Mouse (Mus musculus): ENCODE data around the gene Grk3.

The Grk3 gene

GRCm38 (mm10) chr5:113015236-113016061, at the start of gene Grk3:
Gene Grk3, minus strand, starts transcription at chr5:113015791.
- peak; percentile 28 to 66 for DNase-seq (ENCODE audit: low spot score in 2 of 2)

- DNase-seq (ENCODE audit: low spot score in 2 of 2), result peak; percentile 53 to 84
Measured at GRCm38 (mm10) chr5:113054308-113054707, 38.7 kb upstream of the Grk3 start.

DNA sequence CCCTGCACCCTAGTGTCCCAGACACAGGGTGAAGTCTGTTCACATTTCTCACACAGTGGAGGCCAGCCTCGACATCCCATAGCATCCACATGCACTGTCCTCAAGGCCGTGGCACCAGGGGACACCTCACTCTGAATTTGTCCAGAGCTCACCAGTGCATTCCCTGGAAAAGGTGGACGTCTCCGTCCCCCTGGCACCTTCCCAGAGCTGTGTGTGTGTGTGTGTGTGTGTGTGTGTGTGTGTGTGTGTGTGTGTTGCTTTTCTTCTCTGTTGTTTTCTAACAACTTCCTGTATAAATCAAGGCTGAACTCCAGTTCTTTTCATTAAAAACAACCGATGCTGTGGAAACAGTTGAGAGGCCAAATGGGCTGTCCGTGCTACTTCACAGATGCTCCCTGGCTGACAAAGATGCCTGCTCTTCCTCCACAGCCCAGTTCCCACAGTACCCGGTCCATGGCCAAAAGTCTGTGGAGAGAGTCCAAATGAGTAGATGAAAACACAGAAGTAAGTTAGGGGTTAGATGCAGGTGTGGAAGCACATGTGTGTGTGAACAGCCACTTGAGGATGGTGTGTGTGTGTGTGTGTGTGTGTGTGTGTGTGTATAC, 35.1 kb upstream of the Grk3 start:
- no peak for DNase-seq (ENCODE audit: low spot score in 2 of 2)

DNA sequence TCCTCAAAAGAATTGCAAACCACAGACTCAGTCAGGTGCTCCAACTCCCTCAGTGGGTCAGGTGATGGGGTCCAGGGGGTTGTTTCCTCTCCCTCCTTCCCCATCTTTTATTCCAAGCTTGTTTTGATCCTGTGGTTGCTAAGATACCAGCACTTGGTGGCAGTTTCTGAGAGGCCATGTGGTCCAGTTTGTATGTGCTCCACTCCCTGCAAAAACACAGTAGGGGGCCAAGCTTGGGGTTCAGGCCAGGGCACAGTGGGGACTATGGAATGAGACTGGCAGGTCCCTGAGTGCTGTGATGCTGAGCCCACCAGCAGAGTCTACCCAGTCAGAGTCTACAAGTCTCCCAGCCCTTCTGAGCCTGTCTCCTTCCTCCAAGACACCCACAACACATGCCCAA, 34.3 kb upstream of the Grk3 start:
- DNase-seq (ENCODE audit: low spot score in 2 of 2), result no peak

DNA sequence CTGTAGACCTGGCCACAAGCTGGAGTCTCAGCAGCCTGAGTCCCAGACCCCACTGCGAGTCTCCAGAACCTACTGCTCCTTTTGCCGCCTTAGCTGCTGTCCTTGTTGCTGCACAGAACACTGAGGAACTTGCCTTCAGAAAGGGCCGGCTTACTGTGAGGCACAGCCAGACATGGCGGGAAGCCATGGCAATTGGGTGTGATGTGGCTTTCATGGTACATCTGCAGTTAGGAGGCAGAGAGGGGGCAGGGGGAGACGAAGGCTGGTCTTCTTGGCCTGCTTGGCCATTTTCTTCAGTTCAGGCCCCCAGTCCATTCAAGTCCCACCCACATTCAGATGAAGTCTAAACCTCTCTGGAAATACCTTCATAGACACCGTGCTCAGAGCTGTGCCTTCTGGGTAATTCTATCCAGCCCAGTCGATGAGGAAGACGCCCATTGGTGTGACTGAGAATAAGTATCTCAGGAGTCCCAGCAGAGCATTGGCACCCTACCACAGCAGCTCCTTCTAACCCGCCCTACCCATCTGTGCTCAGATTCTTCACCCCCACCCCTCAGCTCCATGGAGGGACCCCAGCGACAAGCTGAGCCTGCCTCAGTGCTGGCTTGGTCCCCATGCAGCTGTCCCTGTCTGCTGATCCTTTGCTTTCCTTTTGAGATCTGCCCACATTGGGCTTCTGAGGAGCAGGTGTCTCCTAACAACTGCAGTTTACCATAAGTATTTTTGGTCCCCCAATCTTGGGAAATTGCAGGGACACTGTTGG, 30.1 kb upstream of the Grk3 start:
- no peak for DNase-seq (ENCODE audit: low spot score in 2 of 2)

DNA sequence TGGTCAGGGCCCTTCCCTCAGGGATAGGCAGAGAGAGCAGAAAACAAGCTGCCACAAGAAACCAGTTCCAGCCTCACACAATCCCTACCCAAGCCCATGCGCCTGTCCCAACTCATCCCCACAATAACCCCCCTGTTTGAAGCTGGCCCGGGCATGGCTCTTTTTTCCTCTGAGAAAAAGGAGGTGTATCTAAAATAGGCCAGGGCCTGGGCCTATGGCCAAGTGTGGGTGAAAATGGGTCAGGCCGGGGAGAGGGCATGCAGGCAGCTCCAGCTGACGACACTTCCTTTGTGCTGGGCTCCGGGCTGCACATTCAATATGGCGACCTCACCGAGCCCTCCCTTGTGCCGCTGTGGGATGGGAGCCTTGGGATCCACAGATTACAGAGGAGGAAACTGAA, 27.9 kb upstream of the Grk3 start:
- no peak for DNase-seq (ENCODE audit: low spot score in 2 of 2)

- DNase-seq (ENCODE audit: low spot score in 2 of 2), result no peak
Measured at GRCm38 (mm10) chr5:113041567-113042071, 26.0 kb upstream of the Grk3 start.

GRCm38 (mm10) chr5:113040776-113041175, 25.2 kb upstream of the Grk3 start:
- DNase-seq (ENCODE audit: low spot score in 2 of 2), result no peak

DNA sequence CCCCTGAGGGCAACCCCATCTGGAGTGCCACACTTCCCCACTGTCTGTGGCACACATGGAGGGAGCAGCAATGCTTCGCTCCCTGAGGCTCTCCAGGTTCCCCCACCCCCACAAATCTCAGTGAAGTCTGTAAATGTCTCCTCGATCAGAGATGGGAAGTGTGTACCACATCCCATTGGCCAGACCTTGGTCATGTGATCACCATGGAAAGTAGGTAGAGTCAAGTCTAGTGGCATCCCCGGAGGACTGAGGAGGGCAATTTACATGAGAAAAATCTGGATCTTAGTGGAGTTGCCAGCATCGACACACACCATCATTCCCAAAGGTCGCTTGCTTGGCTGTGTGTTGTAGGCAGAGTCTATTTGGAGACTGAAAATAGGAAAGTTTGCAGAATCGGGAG, 23.0 kb upstream of the Grk3 start:
- no peak for DNase-seq (ENCODE audit: low spot score in 2 of 2)

DNA sequence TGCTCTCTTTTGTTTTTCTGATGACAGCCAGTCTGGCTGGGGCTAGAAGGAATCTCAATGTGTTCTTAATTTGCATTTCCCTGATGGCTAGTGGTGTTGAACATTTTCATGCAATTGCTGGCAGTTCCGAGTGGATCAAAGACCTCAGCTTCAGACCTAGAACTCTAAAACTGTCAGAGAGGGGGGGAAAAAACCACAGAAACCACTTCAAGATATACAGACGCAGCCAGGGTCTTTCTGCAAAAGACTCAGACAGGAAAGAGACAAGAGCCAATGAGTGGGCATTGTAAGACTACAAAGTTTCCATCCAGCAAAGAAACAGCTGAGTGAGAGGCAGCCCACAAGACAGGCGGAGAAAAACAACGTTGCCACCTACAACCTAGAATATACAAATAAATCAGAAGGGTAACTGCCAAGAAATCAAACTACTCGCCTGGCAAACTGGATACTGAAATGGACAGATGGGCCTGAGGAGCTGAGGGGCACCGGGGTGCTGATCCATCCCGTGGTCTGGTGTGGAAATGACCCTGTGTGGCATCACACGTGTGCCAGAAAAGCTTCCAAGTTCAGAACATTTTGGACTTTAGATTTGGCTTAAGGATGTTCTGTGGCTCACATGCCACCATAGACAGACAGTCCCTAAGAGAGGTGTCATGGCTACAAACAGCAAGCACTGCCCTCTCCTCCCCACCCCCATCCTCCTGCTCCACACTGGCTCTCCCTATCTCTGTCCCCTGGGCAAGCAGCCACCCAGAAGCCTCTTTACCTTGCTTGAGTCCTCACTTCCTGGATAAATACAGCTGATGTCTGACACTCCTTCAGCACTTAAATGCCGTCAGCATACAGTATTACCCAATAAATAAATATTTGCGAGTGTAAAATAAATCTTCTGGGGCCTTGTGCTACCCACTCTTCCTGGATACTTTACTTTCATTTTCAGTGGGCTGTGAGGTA, 19.8 kb upstream of the Grk3 start:
- DNase-seq (ENCODE audit: low spot score in 2 of 2), result no peak

GRCm38 (mm10) chr5:113031201-113031754, 15.7 kb upstream of the Grk3 start:
- no peak for DNase-seq (ENCODE audit: low spot score in 2 of 2)

DNA sequence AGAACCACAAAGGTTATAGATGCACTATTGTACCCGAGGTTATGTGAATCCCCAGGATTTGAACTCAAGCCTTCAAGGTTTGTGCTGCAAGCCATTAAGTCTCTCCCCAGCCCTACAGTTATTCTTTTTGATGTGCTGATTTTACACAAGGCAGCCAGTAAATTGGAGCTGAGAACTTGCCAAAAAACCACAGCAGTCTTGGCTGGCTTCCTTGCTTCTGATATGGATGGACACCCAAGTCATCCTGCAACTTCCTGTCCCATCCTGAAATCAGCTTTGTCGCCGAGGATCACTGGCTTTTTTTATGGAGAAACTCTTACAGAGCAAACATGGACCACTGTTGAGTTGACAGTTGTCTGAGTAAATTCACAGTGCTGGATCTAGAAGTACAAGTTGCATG, 14.5 kb upstream of the Grk3 start:
- DNase-seq (ENCODE audit: low spot score in 2 of 2), result no peak

DNA sequence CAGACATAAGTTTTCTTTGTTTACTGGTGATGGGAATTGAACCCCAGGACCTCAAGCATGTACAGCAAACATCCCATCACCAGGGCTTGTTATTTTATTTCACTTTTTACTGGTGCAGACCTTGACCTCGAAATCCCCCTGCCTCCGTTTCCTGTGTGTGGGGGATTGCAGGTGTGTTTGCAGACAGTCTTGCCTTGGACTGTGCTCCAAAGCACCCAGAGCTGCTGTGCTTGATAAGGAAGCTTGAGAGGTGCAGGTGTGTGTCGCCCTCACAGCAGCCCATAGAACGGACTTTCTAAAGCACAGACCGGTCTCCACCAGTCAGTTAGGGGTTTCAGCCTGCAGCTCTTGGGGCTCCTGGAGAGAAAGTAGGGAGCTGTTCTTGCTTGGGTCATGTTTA, 11.1 kb upstream of the Grk3 start:
- no peak for DNase-seq (ENCODE audit: low spot score in 2 of 2)

DNA sequence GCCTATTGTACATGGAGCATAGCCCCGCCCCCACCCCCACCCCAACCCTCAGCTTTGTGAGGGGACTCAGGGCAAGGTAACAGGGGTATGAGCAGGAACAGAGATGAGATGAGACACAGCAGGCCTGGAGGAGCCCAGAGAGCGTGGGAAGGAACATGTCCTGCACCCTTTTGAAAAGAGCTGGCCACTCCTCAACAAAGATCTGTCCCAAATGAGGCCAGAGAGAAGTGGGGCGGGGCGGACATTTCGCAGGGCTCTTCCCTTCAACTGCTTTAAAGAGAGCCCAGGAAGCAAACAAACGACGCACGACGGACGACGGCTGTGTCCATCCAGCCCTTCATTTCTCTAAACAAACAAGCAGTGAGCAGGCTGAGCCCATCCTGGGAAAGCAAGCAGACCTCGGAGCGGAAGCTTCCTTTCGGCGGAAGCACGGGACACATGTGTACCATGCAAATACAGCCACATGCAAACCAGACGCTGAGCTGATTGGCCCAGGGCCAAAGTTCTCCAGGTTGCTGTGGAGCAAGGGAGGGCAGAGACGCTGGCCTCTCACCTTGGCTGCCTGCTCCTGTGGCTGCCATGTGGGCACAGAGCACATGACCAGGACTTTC, 8.7 kb upstream of the Grk3 start:
- DNase-seq (ENCODE audit: low spot score in 2 of 2), result no peak

GRCm38 (mm10) chr5:113018190-113018589, 2.6 kb upstream of the Grk3 start:
- DNase-seq (ENCODE audit: low spot score in 2 of 2), result no peak

DNA sequence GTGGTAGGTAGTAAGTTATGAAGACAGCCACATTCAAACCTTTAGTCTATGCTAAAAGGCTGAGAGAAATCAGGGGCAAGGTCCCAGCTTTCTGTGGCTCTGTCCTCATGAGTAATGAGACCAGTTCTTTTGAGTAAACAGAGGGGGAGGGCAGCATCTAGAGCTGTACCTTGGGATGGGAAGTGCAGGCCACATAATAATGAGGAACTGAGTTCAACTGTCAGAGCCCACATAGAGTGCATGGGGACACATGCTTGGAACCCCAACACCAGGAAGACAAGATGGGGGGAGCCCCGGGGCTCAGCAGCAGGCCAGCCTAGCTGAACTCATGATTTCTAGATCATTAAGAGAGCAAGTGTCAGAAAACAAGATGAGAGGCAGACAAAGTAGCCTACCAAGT, 1.4 kb upstream of the Grk3 start:
- no peak for DNase-seq (ENCODE audit: low spot score in 2 of 2)

GRCm38 (mm10) chr5:113014808-113015235, 769 bp downstream of the Grk3 start:
- DNase-seq (ENCODE audit: low spot score in 2 of 2), result no peak

- DNase-seq (ENCODE audit: low spot score in 2 of 2), result no peak
Measured at GRCm38 (mm10) chr5:113014111-113014807, 1.3 kb downstream of the Grk3 start.

GRCm38 (mm10) chr5:113011926-113012325, 3.7 kb downstream of the Grk3 start:
- DNase-seq (ENCODE audit: low spot score in 2 of 2), result no peak

Data from spleen, postnatal 4 days (tissue).